Mouse (Mus musculus) Patski (cell line): ENCODE data around the gene Tmem237. TPM values are rescaled to one million over a fixed set of nuclear protein-coding genes. Genes with fewer than 3 reads are reported as not detected.

Experiments
- ATAC-seq: fragments of 100-300 bp; one replicate; pipeline ENCODE4 v1.8.0; 2021
- CTCF ChIA-PET: fragments of 350-600 bp; sonication (Branson Sonifier 250); formaldehyde crosslinking; loops from one replicate; lab custom pipeline; 2022; ENCODE audit warnings: inconsistent platforms; lab: Charles Lee
- POLR2A ChIA-PET: fragments of 350-600 bp; sonication (Branson Sonifier 250); formaldehyde crosslinking; loops from one replicate; lab custom pipeline; 2022; ENCODE audit warnings: antibody characterized with exemption, inconsistent platforms; lab: Charles Lee
- DNase-seq: peaks from one replicate; pipeline ENCODE4 v3.0.0-alpha.2; 2011; ENCODE audit warnings: low read depth, low spot score
- H3K27me3 ChIP-seq: fragments of 371-371 bp; one replicate; pipeline ENCODE4 v1.5.1; 2021
- CTCF ChIP-seq: fragments of 100-300 bp; IDR thresholded peaks from one replicate; pipeline ENCODE4 v1.5.1; 2021
- in situ Hi-C: fragments of 300-500 bp; cut with MboI; formaldehyde crosslinking; loops from 3 replicates; pipeline ENCODE4 v1.11.1; 2018; ENCODE audit warnings: low pct_unique_long_range_greater_than_20kb, mixed read lengths
- polyA plus RNA-seq: library from polyadenylated mRNA; unstranded; gene quantifications from one replicate; pipeline ENCODE4 v1.2.3, GENCODE M21; 2021

The Tmem237 gene
- polyA plus RNA-seq, result 35.2 TPM

GRCm38 (mm10) chr1:59119720-59120457, at the start of gene Tmem237:
TSS of gene Tmem237 (minus strand) at chr1:59120408.
- POLR2A ChIA-PET, result interaction anchor here (1.0 kb wide), 1 partner anchor 11 kb away, joined by 4 read pairs; no protein-coding TSS in a partner anchor
- no peak for TF ChIP-seq CTCF
- DNase-seq (peak; percentile 75), ATAC-seq (peak; percentile 94)
- CTCF ChIA-PET, result no interaction called here
- no peaks in the 10 kb centered on the region for H3K27me3 ChIP-seq
- in situ Hi-C loops, result no loop called here

DNA sequence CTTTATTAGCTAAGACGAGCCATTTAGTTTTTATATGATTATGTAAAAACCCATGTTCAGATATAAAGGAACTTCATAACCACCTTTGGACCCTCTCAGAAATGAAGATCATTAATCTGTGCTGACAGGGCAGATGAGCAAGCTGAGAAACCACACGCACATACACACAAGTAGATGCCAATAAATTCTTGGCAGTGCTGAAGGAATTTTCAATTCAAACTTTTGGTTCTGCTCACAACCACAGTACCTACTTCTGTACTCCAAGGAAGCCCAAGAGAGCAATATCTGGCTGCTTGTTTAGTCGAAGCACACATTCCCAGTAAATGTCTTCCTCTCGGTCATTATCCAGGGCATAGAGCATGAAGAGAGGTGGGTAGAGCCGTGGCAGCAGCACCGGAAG, 49.4 kb upstream of the Tmem237 start:
- in situ Hi-C loops, result loop anchor here (5.0 kb wide), 1 partner anchor 92 kb away; no protein-coding TSS in a partner anchor
- POLR2A ChIA-PET, result no interaction called here
- no peak for TF ChIP-seq CTCF
- DNase-seq, result no peak
- CTCF ChIA-PET, result interaction anchor here (1.4 kb wide), 1 partner anchor 28 kb away, joined by 4 read pairs; no protein-coding TSS in a partner anchor
- H3K27me3 ChIP-seq, result no peaks in the 10 kb centered on the region
- ATAC-seq, result no peak

GRCm38 (mm10) chr1:59168556-59168955, 48.3 kb upstream of the Tmem237 start:
- in situ Hi-C loops, result loop anchor here (5.0 kb wide), 1 partner anchor 91 kb away; no protein-coding TSS in a partner anchor
- no peak for TF ChIP-seq CTCF
- CTCF ChIA-PET, result no interaction called here

GRCm38 (mm10) chr1:59167654-59168425, 47.6 kb upstream of the Tmem237 start:
- in situ Hi-C loops, result loop anchor here (5.0 kb wide), 1 partner anchor 91 kb away; no protein-coding TSS in a partner anchor
- DNase-seq (no peak), ATAC-seq (no peak)
- no peaks in the 10 kb centered on the region for H3K27me3 ChIP-seq
- CTCF ChIA-PET, result no interaction called here
- POLR2A ChIA-PET, result no interaction called here
- TF ChIP-seq CTCF, result no peak

More at GRCm38 (mm10) chr1:59168556-59168955, 48.3 kb upstream of the Tmem237 start:
- no peaks in the 10 kb centered on the region for H3K27me3 ChIP-seq
- DNase-seq (no peak), ATAC-seq (no peak)
- POLR2A ChIA-PET, result no interaction called here

DNA sequence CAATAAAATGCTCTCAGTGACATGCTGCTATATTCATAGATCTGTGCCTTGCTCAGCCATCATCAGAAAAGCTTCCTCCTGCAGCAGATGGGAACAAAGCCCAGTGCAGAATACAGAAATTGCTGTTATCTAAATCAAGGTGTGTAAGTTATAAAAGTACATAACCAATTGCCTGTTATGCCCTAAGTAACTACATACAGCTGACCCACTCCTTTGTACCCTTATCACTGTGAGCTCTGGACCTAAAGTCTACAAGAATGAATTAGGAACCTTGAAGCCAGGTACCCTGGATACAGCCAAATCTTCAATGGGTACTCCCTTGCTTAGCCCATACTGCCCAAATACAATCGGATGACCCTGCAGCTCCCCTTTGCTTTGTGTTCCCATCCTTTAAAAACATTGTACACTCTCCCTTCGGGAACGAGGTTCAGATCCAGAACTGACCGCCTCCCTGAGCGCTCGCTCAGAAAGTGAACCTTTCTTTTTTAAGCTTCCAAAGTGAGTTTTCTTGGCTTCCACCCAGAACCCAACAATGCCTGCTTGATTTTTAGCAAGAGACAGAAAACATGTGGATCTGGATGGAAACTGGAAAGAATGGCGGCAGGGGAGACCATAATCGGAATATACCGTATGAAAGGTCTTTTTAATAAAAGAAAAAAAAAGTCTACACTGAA, 46.2 kb upstream of the Tmem237 start:
- DNase-seq (no peak), ATAC-seq (no peak)
- in situ Hi-C loops, result loop anchor here (5.0 kb wide), 1 partner anchor 89 kb away; no protein-coding TSS in a partner anchor
- TF ChIP-seq CTCF, result no peak
- ChIA-PET POLR2A (no interaction called here), CTCF (no interaction called here)
- no peaks in the 10 kb centered on the region for H3K27me3 ChIP-seq

DNA sequence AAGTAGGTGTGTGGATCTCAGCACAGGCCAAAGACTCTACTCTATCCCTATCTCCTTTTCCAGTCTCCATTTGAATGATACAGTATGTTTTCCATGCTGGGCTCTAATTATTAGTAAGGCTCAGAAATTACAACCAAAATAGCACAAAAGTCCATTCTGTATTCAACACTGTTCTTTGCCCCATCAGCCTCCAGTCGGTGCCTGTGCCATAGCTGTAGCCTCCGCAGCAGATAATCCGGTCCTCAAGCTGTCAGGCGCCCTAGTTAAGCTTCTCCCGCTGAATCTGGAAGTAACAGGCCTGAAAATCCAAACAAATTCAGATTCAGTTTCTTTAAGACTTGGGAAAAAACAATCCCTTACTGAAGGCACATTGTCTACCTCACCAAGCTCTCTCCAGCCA, 43.7 kb upstream of the Tmem237 start:
- TF ChIP-seq CTCF, result no peak
- CTCF ChIA-PET, result interaction anchor here (1.0 to 2.0 kb wide), 2 partner anchors 9 to 74 kb away, joined by 3 to 6 read pairs; partner anchors contain the start of gene Als2
- POLR2A ChIA-PET, result no interaction called here
- DNase-seq, result no peak
- no peak for ATAC-seq
- no peaks in the 10 kb centered on the region for H3K27me3 ChIP-seq
- in situ Hi-C loops, result no loop called here

GRCm38 (mm10) chr1:59163030-59163461, 42.8 kb upstream of the Tmem237 start, which contains the start of gene Mpp4:
TSS of gene Mpp4 (minus strand) at chr1:59163389.
- ChIA-PET CTCF (interaction anchor here (0.7 to 2.7 kb wide), 5 partner anchors 10 to 74 kb away, joined by 3 to 8 read pairs (median 3); partner anchors contain the start of gene Als2), POLR2A (interaction anchor here (0.6 kb wide), 1 partner anchor 12 kb away, joined by 3 read pairs; no protein-coding TSS in a partner anchor)
- no peaks in the 10 kb centered on the region for H3K27me3 ChIP-seq
- ATAC-seq, result peak; percentile 90
- no peak for TF ChIP-seq CTCF
- peak; percentile 67 for DNase-seq
- in situ Hi-C loops, result no loop called here

DNA sequence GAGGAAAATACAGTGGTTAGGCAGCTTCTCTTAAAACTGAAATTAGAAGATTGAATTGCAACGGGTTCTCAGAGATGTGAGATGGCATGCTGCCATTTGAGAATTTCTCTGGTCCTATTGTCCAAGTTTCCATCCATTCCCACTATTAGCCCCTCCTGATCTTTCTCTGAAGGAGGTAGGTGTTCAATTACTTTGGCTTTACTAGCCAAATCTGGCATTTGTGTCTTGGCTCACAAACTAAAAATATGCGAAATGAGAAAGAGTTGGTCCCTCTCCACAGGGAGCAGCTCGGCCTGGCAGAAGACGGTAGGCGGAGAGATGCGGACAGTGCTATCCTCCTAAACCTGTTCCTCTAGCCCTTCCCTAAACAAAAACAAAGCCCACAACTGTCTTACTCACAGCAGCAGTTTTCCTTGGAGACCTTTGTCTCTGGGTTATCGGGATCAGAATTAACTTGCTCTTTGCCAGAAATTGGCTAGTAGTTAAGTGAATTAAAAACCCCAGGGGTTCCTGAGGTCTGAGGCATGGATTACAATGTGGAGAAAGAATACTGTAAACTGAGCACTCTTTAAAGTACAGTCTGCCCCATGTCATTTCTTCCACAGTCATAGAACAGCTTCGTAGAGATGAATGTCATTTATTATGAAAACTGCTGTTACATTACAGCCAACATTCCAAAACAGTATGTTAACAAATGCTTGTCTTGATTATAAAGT, 42.3 kb upstream of the Tmem237 start:
- in situ Hi-C loops, result no loop called here

DNA sequence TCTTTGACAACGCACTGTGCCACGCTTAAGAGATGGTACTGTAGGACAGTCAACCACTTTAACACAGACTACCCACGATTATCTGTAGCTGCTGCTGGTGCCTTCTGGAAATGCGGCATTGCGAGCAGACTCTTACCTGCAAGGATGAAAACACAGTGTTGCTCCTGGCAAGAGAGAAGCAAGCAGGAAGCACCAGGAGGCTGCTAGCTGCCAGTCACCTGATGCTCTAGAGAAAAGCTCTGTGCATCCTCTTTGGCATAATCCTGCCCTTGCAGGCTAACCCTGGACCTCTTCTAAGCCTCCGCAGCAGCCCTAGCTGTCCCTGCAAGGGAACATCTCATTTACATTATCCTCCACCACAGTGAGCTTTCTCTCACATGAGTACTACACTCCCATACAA, 41.2 kb upstream of the Tmem237 start:
- no peaks in the 10 kb centered on the region for H3K27me3 ChIP-seq
- ChIA-PET POLR2A (no interaction called here), CTCF (interaction anchor here (0.7 to 2.7 kb wide), 3 partner anchors 10 to 38 kb away, joined by 3 to 8 read pairs (median 3); no protein-coding TSS in a partner anchor)
- no peak for ATAC-seq
- no peak for TF ChIP-seq CTCF
- in situ Hi-C loops, result no loop called here
- no peak for DNase-seq

More for the DNA sequence above, 42.3 kb upstream of the Tmem237 start:
- ChIA-PET CTCF (interaction anchor here (0.7 to 2.7 kb wide), 4 partner anchors 11 to 75 kb away, joined by 3 to 8 read pairs (median 4); partner anchors contain the start of gene Als2), POLR2A (interaction anchor here (0.6 to 0.8 kb wide), 2 partner anchors 11 to 75 kb away, joined by 3 read pairs; no protein-coding TSS in a partner anchor)
- peak; percentile 54 for ATAC-seq
- no peak for TF ChIP-seq CTCF
- no peaks in the 10 kb centered on the region for H3K27me3 ChIP-seq
- DNase-seq, result no peak
